Mouse (Mus musculus) cerebellum, postnatal 10 days (tissue): ENCODE measurements around the gene 1700067K01Rik.
A peak's percentile ranks its signal among the peaks of the same experiment; 100 is the strongest.

Experiments used
- DNase-seq, 2 experiments: peaks; one replicate each; pipeline ENCODE4 v3.0.0; 2021; ENCODE audit warnings: mixed read lengths in 2 of 2

1700067K01Rik gene

DNA sequence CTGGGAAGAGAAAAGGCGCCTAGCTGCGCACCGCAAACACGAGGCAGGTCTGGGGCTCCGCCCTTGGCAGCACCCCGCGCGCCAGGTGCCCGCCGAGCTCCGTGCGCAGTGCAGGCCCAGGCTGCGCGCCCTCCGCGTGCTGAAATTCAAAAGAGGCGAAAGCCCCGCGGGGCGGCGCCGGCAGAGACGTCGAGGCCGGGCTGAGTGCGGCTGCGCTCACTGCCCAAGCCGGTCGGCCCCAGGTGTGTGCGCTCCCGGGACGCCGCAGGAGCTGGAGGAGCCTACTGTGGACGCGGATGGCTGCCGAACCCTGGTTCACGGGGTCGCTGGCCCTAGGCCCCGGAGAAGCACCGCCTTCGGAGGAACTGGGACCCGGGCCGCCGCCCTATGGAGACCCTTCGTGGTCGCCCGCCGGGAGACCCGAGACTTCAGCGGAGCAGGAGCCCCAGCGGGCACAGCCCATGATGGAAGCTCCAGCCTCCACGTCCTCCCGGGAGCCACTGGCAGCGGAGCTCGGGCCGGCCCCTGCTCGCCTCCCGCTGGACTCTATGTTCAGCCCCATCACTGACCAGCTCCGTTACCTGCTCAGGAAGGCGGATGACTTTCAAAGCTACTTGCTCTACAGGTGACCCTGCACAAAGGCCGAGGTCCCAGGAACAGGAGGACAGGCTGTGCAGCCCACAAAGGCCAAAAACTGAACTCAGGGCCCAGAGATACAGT lies at the start of gene 1700067K01Rik:
1700067K01Rik (plus strand) TSS at position 222 of the 720 bp plus-strand sequence.
- peak; percentile 27 for DNase-seq

DNA sequence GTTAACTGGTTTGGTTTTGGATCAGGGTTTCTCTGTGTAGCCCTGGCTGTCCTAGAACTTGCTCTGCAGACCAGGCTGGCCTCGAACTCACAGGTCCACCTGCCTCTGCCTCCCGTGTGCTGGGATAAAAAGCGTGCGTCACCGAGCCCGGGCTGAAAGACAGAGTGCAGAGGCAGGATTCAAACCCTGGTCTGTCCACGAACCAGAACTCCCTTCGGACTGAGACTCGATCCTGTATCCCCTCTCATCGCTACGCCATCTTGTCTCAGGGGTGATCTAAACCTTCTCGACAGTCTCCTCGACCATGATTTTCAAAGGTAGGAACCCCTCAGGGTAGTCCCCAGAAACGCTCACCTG lies 46.6 kb upstream of the 1700067K01Rik start:
- peak in 1 of 2 experiments; percentile 46 for DNase-seq

DNA sequence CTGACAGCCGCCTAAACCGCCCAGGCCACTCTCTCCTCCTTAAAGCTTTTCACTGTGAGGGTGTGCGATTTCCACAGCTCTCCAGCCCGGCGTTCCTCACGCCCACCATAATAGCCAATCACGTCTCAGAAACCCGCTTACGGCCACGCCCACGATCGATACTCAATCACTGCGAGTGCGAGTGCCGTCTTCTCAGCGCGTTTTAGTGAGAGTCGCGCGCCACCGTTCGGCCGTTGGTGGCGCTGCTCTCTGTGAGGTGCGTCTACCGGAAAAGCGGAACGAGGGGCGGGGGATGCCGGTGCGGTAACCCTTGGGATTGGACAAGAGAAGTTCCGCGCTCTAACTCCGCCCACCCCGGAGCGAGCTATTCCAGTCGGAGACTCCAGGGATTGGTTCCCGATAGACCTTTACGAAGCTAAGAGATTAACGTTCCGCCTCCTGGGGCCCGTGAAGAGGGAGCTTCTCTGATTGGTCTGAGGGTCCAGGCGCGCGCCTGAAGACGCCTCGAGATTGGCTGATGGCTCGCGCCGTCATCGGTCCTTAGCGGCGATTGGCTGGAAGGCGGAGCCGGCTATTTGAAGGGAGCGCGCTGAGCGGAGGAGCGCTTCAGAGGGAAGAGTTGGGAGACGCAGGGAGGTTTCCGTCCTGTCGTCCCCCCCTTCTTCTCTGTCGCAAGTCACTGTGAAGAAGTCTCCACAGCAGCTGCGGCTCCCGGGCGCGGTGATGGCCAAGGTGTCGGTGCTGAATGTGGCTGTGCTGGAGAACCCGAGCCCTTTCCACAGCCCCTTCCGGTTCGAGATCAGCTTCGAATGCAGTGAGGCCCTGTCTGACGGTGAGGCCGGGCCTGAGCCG lies 46.0 kb upstream of the 1700067K01Rik start, which contains the start of the genes Gm10644 and Asf1b:
Gm10644 (minus strand) TSS at position 100 of the 852 bp plus-strand sequence.
Asf1b (plus strand) TSS at position 402 of the 852 bp plus-strand sequence.
- peak; percentile 99 for DNase-seq

DNA sequence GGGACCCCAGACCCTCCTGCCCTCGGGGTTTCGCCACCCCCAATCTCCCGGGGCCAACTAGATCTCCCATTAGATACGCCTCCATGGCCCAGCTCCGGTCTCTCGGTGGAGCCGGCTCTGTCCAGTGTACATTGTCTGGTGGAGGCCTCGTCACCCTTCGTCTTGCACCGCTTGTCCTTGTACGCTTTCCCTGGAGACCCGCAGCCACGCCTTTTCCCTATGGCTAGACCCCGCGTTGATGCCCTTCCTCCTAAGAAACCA lies 45.4 kb upstream of the 1700067K01Rik start:
- DNase-seq: peak in 1 of 2 experiments; percentile 32

DNA sequence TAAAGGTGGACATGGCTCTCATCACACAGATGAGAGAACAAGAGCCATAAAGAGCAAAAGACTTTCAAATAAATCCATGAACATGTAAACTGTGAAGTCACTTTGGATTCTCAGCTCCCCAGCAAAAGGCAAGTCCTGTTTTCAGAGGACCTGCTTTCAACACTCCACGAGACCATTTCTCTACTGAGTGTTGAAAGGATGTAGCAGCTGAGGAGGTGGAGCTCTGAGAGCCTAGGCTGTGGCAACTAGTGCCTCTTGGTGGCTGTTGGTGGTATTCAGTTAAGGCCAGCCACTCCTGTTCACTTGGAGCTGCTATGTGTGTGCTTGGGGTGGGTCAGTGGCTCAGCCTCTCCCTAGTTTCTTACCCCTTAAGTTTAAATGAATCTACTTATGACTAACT lies 44.5 kb upstream of the 1700067K01Rik start:
- DNase-seq: peak in 1 of 2 experiments; percentile 30

DNA sequence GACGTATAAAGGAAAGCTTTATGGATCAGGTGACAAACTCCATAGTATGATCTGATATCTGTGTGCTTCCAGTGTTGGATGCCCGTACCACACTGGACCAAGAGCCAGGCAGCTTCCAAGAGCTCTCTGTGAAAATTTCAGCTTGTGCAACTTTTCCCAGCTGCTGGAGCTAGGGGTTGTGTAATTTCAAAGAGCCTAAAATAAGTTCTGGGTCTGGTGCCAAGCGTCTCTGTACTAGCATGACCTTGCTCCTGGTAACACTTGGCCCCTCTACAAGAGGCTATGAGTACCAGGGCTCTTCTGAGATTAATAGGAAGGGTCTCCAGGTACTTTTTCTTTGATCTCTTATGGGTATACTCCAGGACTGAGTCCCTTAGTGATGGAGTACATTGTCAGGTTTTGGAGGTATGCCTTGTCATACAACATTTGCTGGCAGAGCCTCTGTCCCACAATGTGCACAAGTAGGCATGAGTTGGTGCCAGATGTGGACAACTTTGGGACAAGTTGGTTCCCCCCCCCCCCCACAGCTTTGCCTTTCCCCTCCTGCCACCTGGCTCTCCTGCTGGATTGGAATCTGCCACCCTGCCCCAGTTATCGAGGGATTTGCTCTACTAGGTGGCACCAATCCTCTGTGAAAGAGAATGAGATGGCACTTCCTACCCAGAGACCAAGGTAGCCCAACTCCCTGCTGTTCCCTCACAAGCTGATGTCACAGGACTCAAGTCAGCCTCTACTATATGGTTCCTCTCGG lies 37.1 kb upstream of the 1700067K01Rik start:
- DNase-seq: no peak

DNA sequence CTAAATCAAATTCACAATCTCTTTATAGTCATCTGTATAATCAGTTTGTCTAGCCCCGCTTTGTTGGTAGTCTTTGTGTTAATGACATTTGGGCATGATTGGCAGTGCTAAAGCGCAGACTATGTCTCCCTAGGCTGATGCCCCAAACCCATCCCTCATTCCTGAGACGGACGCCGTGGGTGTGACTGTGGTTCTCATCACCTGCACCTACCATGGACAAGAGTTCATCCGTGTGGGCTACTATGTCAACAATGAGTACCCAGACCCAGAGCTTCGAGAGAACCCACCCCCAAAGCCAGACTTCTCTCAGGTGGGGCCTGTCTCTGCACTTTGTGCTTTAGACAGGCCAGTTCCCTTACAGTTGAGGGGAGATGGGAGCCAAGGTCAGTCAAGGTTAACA lies 33.6 kb upstream of the 1700067K01Rik start:
- DNase-seq: no peak

DNA sequence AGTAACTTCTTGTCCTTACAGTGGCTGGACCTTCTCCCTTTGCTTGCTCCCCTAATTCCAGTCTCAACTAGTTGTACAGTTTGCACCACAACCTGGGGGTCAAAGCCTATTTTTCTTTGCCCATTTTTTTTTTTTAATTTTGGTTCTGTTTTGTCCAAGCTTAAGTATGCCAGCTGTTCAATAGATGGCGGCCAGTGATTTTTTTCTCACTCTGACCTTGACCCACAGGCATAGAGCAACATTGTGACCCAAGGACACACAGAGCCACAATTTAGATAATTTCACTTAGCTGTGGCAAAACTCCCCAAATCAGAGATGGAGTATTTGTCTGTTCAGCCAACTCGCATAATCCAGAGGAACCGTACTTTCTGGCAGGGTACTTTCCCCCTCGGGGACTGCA lies 30.2 kb upstream of the 1700067K01Rik start:
- no peak for DNase-seq

DNA sequence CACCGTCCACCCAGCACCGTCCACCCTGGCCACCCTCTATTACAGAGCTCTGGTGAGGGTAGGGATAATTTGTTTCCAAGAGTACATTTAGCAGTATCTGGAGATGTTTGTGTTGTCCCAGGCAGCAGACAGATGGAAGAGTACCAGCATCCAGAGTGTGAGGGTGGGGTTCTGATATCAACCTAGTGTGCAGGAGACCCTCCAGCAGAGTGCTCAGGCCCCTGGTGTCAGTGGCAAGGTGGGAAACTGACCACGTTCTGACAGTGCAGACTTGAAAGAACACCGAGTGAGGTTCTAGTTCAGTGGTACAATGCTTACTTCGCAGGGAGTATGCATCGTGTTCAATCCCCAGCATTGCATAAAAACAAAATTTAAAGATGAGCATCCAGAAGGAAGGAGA lies 29.6 kb upstream of the 1700067K01Rik start:
- DNase-seq: no peak

DNA sequence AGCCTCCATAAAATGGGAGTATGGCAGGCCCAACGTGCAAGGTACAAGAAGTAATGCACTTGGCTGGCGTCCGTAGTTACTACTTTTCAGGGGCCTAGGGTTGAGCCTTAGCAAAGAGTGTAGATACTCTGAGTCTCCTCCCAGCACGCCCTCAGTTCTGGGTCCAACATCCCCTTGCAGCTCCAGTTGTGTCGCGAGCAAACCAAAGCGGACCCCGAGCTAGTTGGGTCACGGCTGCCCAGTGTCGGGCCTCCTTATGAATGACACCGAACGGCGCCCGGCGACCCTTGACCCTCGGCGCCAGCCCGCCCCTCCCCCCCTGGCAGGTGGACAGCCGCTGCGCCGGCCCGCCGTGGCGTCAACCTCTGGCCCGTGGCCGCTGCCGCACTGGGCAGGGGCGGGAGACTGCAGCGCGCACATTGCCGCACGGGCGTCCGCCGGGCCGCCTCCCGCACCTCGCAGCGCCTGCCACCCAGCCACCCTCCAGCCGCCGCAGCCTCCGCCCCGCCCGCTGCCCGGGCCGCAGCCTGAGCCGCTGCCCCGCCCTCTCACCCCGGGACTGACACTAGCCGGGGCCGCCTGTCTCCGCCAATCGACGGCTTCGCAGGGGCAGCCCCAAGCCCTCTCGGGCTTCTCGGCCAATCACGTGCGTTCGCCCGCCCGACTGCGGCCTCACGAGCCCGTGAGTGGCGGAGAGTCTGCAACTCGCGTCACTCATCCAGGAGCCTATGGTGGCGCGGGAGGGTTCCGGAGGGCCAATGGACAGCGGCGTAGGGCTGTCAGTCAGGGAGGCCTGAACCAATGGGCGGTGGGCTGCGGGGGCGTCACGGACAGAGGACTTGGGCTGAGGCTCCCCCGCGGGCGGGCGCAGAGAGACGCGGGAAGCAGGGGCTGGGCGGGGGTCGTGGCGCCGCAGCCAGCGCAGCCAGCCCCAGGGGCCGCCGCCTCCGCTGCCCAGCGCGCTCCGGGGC lies 28.9 kb upstream of the 1700067K01Rik start, which contains the start of gene Prkaca:
Prkaca (plus strand) TSS at position 844 of the 971 bp plus-strand sequence.
- peak; percentile 99 for DNase-seq

DNA sequence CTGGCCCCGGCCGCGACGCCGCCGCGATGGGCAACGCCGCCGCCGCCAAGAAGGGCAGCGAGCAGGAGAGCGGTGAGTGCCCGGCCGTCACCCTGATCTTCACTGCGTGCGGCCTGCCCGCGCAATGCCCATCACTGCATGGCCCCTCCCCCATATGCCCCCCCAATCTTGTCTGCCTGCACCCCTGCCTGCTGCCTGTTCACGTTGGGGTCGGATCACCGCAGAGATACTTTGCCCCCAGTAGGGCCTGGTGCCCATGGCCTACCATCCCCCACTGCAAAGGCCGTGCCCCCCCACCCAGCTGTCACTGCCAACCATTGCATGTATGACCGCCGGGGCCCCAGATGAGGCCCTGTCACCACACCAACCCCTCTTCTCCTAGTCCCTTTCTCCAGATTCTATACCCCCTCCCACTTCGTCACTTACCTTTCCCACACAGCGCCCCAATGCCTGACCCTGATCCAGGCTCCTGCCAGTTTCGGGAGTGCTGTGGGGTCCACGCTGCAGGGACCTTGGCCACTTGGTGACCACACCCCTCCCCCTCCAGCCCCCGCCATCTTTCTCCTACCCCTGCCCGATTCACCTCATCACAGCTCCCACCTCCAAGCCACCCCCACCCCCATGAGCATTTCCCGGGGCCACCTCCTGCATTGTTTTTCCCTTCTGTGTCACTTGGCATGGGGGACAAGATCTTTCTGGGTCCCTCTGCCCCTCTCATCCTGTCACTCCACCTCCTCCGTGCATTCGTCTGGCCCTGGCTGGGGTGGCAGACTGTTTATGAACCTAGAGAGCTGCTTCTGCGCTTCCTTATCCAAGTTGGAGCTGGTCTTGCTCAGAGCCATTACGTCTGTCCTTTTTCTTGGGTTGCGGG lies 27.9 kb upstream of the 1700067K01Rik start:
- peak; percentile 76 to 77 for DNase-seq

DNA sequence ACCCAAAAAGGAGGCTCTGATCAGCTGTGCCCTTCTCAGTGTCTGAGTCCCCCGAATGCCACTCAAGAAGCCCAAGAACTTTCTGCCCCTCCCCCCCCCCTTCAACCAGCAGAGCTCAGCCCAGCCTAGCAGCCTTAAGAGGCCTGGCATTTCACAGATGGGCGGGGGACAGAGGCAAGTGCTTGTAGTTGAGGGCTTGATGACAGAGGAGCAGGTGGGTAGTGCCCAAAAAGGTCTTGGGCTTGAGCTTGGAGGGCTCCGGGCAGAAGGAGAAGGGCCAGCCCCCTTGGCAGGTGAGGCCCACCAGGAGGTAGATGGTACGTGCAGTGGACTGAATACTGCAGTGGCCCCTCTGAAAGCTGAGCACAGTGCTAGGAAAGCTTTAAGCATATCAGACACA lies 26.8 kb upstream of the 1700067K01Rik start:
- DNase-seq: peak in 1 of 2 experiments; percentile 24

DNA sequence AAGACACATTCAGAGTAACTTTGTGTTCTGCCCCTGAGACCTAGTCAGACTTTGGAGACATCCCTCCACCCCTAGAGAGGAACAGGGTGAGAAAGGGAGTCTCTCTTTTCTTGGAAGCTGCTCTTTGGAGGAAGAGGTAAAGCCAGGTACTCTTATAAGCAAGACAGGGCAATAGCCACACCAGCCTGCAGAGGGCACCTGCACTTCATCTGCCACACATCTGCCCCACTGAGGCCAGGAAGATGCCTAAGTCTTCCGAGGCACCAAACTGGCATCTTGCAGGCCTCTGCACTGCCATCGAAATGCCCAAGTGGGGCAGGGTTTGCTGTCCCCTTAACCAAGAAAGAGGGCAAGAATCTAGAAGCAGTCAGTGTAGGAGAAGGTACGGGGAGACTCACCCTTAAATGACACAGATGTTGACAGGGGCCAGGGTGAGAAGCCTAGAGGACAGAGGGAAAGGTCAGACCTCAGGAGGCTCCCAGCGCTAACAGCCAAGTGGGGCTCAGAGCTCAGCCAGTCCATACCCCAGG lies 25.1 kb upstream of the 1700067K01Rik start:
- DNase-seq: no peak

DNA sequence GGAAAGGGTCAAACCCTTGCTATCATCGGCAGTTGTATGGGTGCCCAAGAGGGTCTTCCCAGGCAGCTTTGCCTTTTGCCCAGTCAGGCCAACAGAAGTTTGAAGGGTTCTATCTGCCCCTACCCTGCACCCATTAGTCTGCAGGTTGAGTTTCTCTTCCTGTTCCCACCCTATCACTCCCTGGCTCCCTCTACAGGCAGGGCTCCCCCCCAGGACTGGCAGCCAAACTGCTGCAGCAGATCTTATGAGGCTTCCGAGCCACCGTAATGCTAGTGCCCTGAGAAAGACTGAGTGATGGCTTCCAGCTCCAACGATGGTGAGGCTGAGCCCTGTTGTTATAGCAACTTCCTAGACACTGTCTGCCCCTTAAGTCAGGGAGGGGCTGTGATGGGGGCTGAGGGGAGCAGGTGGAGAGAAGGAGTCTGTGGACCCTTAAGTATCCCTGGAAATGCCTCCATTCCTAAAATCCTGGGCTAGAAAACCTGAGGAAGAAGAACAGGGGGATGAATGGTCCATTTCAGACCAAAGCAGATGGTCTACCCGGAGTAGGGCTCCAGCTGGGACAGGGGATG lies 24.4 kb upstream of the 1700067K01Rik start:
- DNase-seq: peak in 1 of 2 experiments; percentile 29

DNA sequence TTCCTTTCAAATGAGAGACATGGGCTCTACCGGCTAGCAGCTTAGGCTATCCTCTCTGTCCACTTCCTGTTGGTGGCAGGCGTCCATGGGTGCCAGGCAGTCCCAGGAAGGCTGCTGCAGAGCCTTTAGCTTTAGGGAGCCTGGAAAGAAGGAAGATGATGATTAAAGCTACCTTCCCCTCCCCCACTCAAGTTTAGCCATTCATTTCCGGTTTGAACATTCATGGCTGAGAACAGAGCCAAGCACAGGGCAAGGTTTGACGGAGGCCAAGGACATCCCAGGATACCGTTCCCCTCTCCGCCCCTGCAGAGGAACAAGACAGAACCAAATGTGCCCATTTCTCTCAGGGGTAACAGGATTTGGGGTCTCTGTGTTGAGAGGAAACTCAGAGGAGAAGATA lies 23.7 kb upstream of the 1700067K01Rik start:
- no peak for DNase-seq

DNA sequence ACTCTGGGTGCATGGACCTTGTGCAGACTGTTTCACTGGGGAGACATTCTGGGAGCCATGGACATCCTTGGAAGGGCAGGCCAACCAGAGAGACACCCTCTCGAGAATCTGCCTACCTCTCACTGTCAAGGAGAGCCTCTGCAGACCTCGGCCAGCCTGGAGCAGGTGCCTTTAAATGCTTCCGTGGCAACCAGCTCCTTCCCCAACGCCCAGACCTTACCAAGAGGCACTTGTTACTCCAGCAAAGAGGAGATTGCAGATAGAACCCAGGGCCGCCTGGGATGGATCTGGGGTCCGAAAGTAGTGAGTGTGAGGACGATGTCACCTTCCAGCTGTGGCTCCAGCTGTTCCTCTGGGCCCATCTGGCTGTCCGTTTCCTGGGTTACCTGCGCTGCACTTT lies 23.1 kb upstream of the 1700067K01Rik start:
- no peak for DNase-seq

DNA sequence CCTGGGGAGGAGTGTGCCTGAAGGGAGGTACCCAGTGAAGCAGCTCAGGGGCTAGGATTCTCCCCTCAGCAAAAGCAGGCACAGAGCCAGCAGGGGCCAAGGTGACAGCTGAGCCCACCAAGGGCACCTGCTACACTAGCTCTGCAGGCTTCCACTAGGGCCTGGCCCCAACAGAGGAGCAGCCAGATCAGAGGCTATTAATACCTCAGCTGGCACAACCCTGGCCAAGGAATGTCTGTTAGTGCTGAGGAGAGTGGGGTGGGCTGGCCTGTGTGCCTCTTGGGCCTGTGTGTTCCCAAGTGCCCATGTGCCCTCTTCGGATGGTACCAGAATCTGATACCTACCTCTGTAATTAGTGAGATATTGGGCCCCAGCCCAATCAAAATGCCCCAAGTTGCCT lies 21.1 kb upstream of the 1700067K01Rik start:
- peak; percentile 49 to 55 for DNase-seq

DNA sequence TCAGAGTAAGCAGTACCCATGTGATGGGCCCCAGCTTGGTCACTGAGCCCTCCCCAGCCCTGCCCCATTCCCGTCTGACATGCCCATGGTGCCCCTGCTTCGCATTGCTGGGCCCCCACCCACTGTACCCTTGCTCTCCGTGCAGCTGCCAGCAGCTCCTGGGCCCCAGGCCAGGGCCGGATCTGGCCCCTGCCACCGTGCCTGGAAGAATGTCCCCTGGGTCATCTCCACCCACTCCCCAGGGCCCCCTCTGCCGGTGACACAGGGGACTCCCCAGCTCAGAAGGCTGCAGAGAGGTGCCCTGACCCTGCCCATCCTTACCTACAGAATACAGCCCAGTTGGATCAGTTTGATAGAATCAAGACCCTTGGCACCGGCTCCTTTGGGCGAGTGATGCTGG lies 20.5 kb upstream of the 1700067K01Rik start:
- peak; percentile 44 to 55 for DNase-seq

DNA sequence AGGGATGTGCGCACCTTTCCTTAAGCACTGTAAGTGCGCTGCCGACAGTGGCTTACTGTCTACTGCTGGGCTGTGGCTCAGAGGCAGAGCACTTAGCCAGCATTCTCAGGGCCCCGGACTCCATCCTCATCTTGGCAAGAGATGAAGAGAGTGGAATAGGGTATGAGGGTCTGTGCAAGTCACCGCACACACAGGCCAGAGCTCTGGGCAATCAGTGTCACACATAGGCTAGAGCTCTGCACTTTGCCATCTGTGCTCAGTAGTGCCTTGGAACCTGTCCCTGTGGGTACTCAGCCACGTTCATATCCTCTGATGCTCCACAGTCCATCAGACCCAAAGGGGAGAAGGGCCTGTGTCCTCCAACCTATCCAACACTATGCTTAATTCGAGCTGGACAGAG lies 19.8 kb upstream of the 1700067K01Rik start:
- peak; percentile 28 to 43 for DNase-seq

DNA sequence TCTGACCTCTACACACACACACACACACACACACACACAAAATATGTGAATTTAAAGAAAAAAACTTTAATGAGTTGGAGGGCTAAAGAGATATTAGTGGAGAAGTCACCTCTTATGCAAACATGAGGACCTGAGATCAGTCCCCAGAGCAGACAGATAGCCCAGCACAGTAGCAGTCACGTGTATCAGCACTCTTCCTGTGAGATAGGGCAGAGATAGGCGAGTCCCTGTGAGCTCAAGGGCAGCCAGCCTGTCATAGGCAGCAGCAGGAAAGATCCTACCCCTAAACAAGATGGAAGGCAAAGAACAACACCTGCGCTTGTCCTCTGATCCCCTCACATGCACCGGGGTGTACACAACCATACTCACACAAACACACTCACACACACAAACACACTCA lies 18.9 kb upstream of the 1700067K01Rik start:
- DNase-seq: no peak
